Mouse (Mus musculus) midbrain, embryonic 16.5 days (tissue): ENCODE measurements around the gene Trip6. TPM values are rescaled to one million over a fixed set of nuclear protein-coding genes. Genes with fewer than 3 reads are reported as not detected.

Experiments
- ATAC-seq: fragments of 200-750 bp; cut with Nextera tagmentation; 2 replicates; pipeline ENCODE4 v1.8.0; 2017; ENCODE audit warnings: moderate TSS enrichment
- H3K27ac ChIP-seq: fragments of 300-500 bp; sonication (generic); 2 replicates; pipeline ENCODE4 v1.5.1; 2014; ENCODE audit warnings: mild to moderate bottlenecking, low read length, mixed read lengths
- H3K27me3 ChIP-seq: fragments of 300-500 bp; sonication (generic); 2 replicates; pipeline ENCODE4 v1.6.1; 2014; ENCODE audit warnings: low read depth, low read length, mixed read lengths; ENCODE audit not compliant: control insufficient read depth, insufficient read depth
- H3K36me3 ChIP-seq: fragments of 300-500 bp; sonication (generic); 2 replicates; pipeline ENCODE4 v1.6.1; 2014; ENCODE audit warnings: mild to moderate bottlenecking, low read length, moderate library complexity, mixed read lengths; ENCODE audit not compliant: control insufficient read depth, insufficient read depth
- H3K4me1 ChIP-seq: fragments of 300-500 bp; sonication (generic); 2 replicates; pipeline ENCODE4 v1.6.1; 2014; ENCODE audit warnings: mild to moderate bottlenecking, low read length, mixed read lengths; ENCODE audit not compliant: control insufficient read depth, insufficient read depth
- H3K4me2 ChIP-seq: fragments of 300-500 bp; sonication (generic); 2 replicates; pipeline ENCODE4 v1.6.1; 2014; ENCODE audit warnings: mild to moderate bottlenecking, low read length, mixed read lengths
- H3K4me3 ChIP-seq: fragments of 300-500 bp; sonication (generic); 2 replicates; pipeline ENCODE4 v1.5.1; 2014; ENCODE audit warnings: low read depth, mild to moderate bottlenecking, low read length, moderate library complexity, mixed read lengths
- H3K9ac ChIP-seq: fragments of 300-500 bp; sonication (generic); 2 replicates; pipeline ENCODE4 v1.6.1; 2014; ENCODE audit warnings: low read depth, low read length, mixed read lengths
- H3K9me3 ChIP-seq: fragments of 300-500 bp; sonication (generic); replicated peaks from 2 replicates; pipeline ENCODE4 v1.6.1; 2014; ENCODE audit warnings: mild to moderate bottlenecking, low read length, mixed read lengths; ENCODE audit not compliant: control insufficient read depth, poor library complexity, severe bottlenecking
- WGBS: fragments of 180-500 bp; shearing (Covaris S2); extraction: QIAGEN DNeasy Blood & Tissue Kit; methylation state at CpG from one replicate; pipeline ENCODE4 v1.1.7; 2014; 5-methylcytosine and 5-hydroxymethylcytosine counted together
- microRNA-seq: library from miRNA; unstranded; fragments of <30 nt; microRNA quantifications from one replicate; pipeline ENCODE4, GENCODE M21; 2017
- polyA plus RNA-seq: library from polyadenylated mRNA; unstranded; fragments of >200 nt; fragmentation: Nextera tagmentation; extraction: Ambion mirVana; gene quantifications from 2 replicates; pipeline ENCODE4 v1.2.1, GENCODE M21; 2015

Trip6 gene
- polyA plus RNA-seq, 1 experiment from 2014 or later: 13.1 TPM

- 56% methylated on average over 18 of the region's 18 CpGs for WGBS
- ATAC-seq: no peak
Observed at GRCm38 (mm10) chr5:137277360-137278342, 36.6 kb downstream of the Trip6 start.

GRCm38 (mm10) chr5:137268131-137268910 is 45.9 kb downstream of the Trip6 start:
- H3K27ac ChIP-seq: no peak overlapping the region
- no peaks in the 10 kb centered on the region for H3K4me1 ChIP-seq
- H3K4me3 ChIP-seq: no peak overlapping the region
- peaks cover 3% of the 10 kb centered on the region for H3K9me3 ChIP-seq
- WGBS: 33% methylated on average over 13 of the region's 18 CpGs
- H3K27me3 ChIP-seq: no peaks in the 10 kb centered on the region
- H3K9ac ChIP-seq: 0 out of 2 replicates have a peak overlapping the region, but pooled peaks have one; percentile 20
- H3K36me3 ChIP-seq: no peaks in the 10 kb centered on the region
- peak overlapping the region; percentile 12; the same call in 1 of the 2 replicates for H3K4me2 ChIP-seq
- no peak for ATAC-seq

More at GRCm38 (mm10) chr5:137277360-137278342, 36.6 kb downstream of the Trip6 start:
- H3K4me2 ChIP-seq: 0 out of 2 replicates have a peak overlapping the region, but pooled peaks have one; percentile 9
- no peak overlapping the region for H3K9ac ChIP-seq
- no peaks in the 10 kb centered on the region for H3K4me1 ChIP-seq
- no peaks in the 10 kb centered on the region for H3K36me3 ChIP-seq
- H3K9me3 ChIP-seq: peaks cover 3% of the 10 kb centered on the region; the same call in 1 of the 2 replicates
- no peak overlapping the region for H3K27ac ChIP-seq
- no peak overlapping the region for H3K4me3 ChIP-seq
- H3K27me3 ChIP-seq: no peaks in the 10 kb centered on the region

- H3K4me3 ChIP-seq: no peak overlapping the region
- H3K27me3 ChIP-seq: no peaks in the 10 kb centered on the region
- no peak for ATAC-seq
- no peak overlapping the region for H3K27ac ChIP-seq
- 89% methylated on average over 11 of the region's 11 CpGs for WGBS
- H3K4me2 ChIP-seq: no peak overlapping the region
- H3K4me1 ChIP-seq: no peaks in the 10 kb centered on the region
- no peaks in the 10 kb centered on the region for H3K9me3 ChIP-seq
- no peak overlapping the region for H3K9ac ChIP-seq
- no peaks in the 10 kb centered on the region for H3K36me3 ChIP-seq
Observed at GRCm38 (mm10) chr5:137264787-137265186, 49.4 kb downstream of the Trip6 start.

- 92% methylated on average over 14 of the region's 14 CpGs for WGBS
- H3K27me3 ChIP-seq: no peaks in the 10 kb centered on the region
- H3K27ac ChIP-seq: no peak overlapping the region
- no peak overlapping the region for H3K4me2 ChIP-seq
- no peak overlapping the region for H3K9ac ChIP-seq
- H3K36me3 ChIP-seq: no peaks in the 10 kb centered on the region
- no peaks in the 10 kb centered on the region for H3K9me3 ChIP-seq
- H3K4me3 ChIP-seq: no peak overlapping the region
- no peaks in the 10 kb centered on the region for H3K4me1 ChIP-seq
- no peak for ATAC-seq
Observed at GRCm38 (mm10) chr5:137263897-137264720, 50.1 kb downstream of the Trip6 start.

Small RNAs within 50 kb of the gene (microRNA-seq; reads per million reads assigned to microRNA genes)
- gene Mir7036: 0.69 reads per million
- not detected for gene Mir8116

Other genes starting within 250 kb of the Trip6 start
- gene Serpine1, start 242.1 kb downstream of the Trip6 start, polyA plus RNA-seq: 0.25 and 0.41 TPM in 2 replicates
- 1.8 and 2.5 TPM in 2 replicates for gene Trim56, start 198.2 kb downstream of the Trip6 start, polyA plus RNA-seq
- gene Muc3, start 165.1 kb downstream of the Trip6 start, polyA plus RNA-seq: not detected in 2 replicates
- gene Muc3a, start 102.0 kb downstream of the Trip6 start, polyA plus RNA-seq: 0.44 and 0.50 TPM in 2 replicates
- 46.5 and 65.9 TPM in 2 replicates for gene Ache, start 26.9 kb downstream of the Trip6 start, polyA plus RNA-seq
- gene Ufsp1, start 19.8 kb downstream of the Trip6 start, polyA plus RNA-seq: 18.4 and 20.9 TPM in 2 replicates
- 97.2 and 103 TPM in 2 replicates for gene Srrt, start 6.7 kb downstream of the Trip6 start, polyA plus RNA-seq
- 26.8 and 27.3 TPM in 2 replicates for gene Slc12a9, start 19.2 kb upstream of the Trip6 start, polyA plus RNA-seq
- 4.8 and 6.0 TPM in 2 replicates for gene Ephb4, start 35.7 kb upstream of the Trip6 start, polyA plus RNA-seq
- 0.12 and 0.18 TPM in 2 replicates for gene Zan, start 162.7 kb upstream of the Trip6 start, polyA plus RNA-seq
- 76.3 and 80.5 TPM in 2 replicates for gene Pop7, start 188.1 kb upstream of the Trip6 start, polyA plus RNA-seq
- 19.3 and 19.4 TPM in 2 replicates for gene Gigyf1, start 204.1 kb upstream of the Trip6 start, polyA plus RNA-seq
- not detected in 2 replicates for gene Epo, start 218.8 kb upstream of the Trip6 start, polyA plus RNA-seq
- gene Gnb2, start 219.1 kb upstream of the Trip6 start, polyA plus RNA-seq: 496 and 512 TPM in 2 replicates
- gene Actl6b, start 239.1 kb upstream of the Trip6 start, polyA plus RNA-seq: 307 and 326 TPM in 2 replicates